Mouse (Mus musculus) heart, embryonic 15.5 days (tissue): ENCODE measurements around the gene Klhl31. TPM values are rescaled to one million over a fixed set of nuclear protein-coding genes. Genes with fewer than 3 reads are reported as not detected.

ENCODE experiments used
- ATAC-seq: fragments of 200-750 bp; cut with Nextera tagmentation; replicated peaks from 2 replicates; pipeline ENCODE4 v1.8.0; 2017; ENCODE audit warnings: low read depth, moderate TSS enrichment; ENCODE audit not compliant: insufficient number of reproducible peaks, insufficient read depth, low FRiP score
- H3K27ac ChIP-seq: fragments of 300-500 bp; sonication (generic); 2 replicates; pipeline ENCODE4 v1.5.1; 2015; ENCODE audit warnings: mild to moderate bottlenecking, inconsistent platforms
- H3K27me3 ChIP-seq: fragments of 300-500 bp; sonication (generic); 2 replicates; pipeline ENCODE4 v1.6.1; 2015; ENCODE audit warnings: inconsistent platforms
- H3K36me3 ChIP-seq: fragments of 300-500 bp; sonication (generic); 2 replicates; pipeline ENCODE4 v1.6.1; 2015; ENCODE audit warnings: mild to moderate bottlenecking, inconsistent platforms
- H3K4me1 ChIP-seq: fragments of 300-500 bp; sonication (generic); replicated peaks from 2 replicates; pipeline ENCODE4 v1.6.1; 2015; ENCODE audit warnings: inconsistent platforms
- H3K4me2 ChIP-seq: fragments of 300-500 bp; sonication (generic); 2 replicates; pipeline ENCODE4 v1.6.1; 2015; ENCODE audit warnings: inconsistent platforms, mild to moderate bottlenecking, moderate library complexity
- H3K4me3 ChIP-seq: fragments of 300-500 bp; sonication (generic); 2 replicates; pipeline ENCODE4 v1.5.1; 2015; ENCODE audit warnings: mild to moderate bottlenecking, inconsistent platforms
- H3K9ac ChIP-seq: fragments of 300-500 bp; sonication (generic); 2 replicates; pipeline ENCODE4 v1.6.1; 2015; ENCODE audit warnings: mild to moderate bottlenecking, inconsistent platforms
- H3K9me3 ChIP-seq: fragments of 300-500 bp; sonication (generic); replicated peaks from 2 replicates; pipeline ENCODE4 v1.6.1; 2016; ENCODE audit warnings: inconsistent platforms
- WGBS: fragments of 180-500 bp; shearing (Covaris S2); methylation state at CpG from one replicate; pipeline ENCODE4 v1.1.7; 2015; ENCODE audit warnings: mixed read lengths; 5-methylcytosine and 5-hydroxymethylcytosine counted together
- polyA plus RNA-seq: library from polyadenylated mRNA; unstranded; fragments of >200 nt; fragmentation: Nextera tagmentation; extraction: Ambion mirVana; gene quantifications from 2 replicates; pipeline ENCODE4 v1.2.1, GENCODE M21; 2015

The Klhl31 gene
- polyA plus RNA-seq, 1 experiment from 2014 or later = 52.1 TPM

- Histone ChIP-seq H3K27me3 (no peaks in the 10 kb centered on the region), H3K9ac (no peak overlapping the region), H3K27ac (no peak overlapping the region), H3K9me3 (no peaks in the 10 kb centered on the region), H3K4me3 (no peak overlapping the region), H3K36me3 (no peaks in the 10 kb centered on the region), H3K4me2 (no peak overlapping the region), H3K4me1 (no peaks in the 10 kb centered on the region)
- no peak for ATAC-seq
- WGBS = 59% methylated on average over 3 of the region's 3 CpGs
Measured at GRCm38 (mm10) chr9:77662917-77663316, 26.6 kb downstream of the Klhl31 start.

DNA sequence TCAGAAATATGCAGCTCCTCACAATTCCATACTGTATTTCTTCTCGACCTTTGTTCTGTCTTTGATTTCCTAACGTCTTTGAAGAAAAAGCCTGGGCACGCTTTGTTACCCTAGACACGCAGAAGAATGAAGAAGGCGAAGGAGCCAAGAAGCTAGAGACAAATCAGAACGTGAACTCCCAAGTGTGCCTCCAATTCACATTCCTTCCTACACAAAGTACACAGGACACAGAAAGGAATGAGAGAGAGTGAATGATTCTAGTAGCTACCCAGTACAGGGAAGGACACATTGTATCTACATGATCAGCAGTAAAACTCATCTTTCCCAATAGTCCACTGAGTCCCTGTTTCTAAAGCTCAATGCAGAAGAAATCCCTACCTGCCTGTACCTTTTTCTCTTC, 33.8 kb downstream of the Klhl31 start:
- H3K9ac ChIP-seq = no peak overlapping the region
- no peak overlapping the region for H3K4me3 ChIP-seq
- H3K27me3 ChIP-seq = no peaks in the 10 kb centered on the region
- ATAC-seq = no peak
- H3K27ac ChIP-seq = no peak overlapping the region
- H3K36me3 ChIP-seq = no peaks in the 10 kb centered on the region
- no peak overlapping the region for H3K4me2 ChIP-seq
- H3K4me1 ChIP-seq = no peaks in the 10 kb centered on the region
- H3K9me3 ChIP-seq = no peaks in the 10 kb centered on the region
- WGBS = 87% methylated on average over 6 of the region's 6 CpGs

DNA sequence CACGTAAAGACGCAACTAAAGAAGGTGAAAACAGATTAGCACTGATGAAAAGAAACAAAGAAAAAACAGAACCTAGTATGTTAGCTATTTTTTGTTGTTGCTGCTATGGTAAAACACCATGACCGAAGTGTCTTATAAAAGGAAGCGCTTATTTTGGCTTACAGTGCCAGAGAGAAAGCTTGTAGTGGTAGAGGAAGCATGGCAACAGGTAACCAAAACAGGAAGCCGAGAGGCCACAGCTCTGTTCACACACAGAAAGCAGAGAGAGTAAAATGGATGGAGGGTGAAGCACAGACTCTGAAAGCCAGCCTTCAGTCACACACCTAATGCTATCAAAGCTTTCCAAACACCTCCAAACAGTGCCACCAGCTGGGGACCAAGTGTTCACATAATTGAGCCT, 34.7 kb downstream of the Klhl31 start:
- H3K4me3 ChIP-seq = no peak overlapping the region
- H3K27ac ChIP-seq = no peak overlapping the region
- ATAC-seq = no peak
- no peaks in the 10 kb centered on the region for H3K9me3 ChIP-seq
- no peak overlapping the region for H3K9ac ChIP-seq
- no peaks in the 10 kb centered on the region for H3K4me1 ChIP-seq
- WGBS = 87% methylated on average over 5 of the region's 5 CpGs
- H3K36me3 ChIP-seq = no peaks in the 10 kb centered on the region
- H3K27me3 ChIP-seq = no peaks in the 10 kb centered on the region
- H3K4me2 ChIP-seq = no peak overlapping the region

- ATAC-seq = no peak
- no peaks in the 10 kb centered on the region for H3K27me3 ChIP-seq
- 88% methylated on average over 4 of the region's 4 CpGs for WGBS
Measured at GRCm38 (mm10) chr9:77673218-77673617, 36.9 kb downstream of the Klhl31 start.

DNA sequence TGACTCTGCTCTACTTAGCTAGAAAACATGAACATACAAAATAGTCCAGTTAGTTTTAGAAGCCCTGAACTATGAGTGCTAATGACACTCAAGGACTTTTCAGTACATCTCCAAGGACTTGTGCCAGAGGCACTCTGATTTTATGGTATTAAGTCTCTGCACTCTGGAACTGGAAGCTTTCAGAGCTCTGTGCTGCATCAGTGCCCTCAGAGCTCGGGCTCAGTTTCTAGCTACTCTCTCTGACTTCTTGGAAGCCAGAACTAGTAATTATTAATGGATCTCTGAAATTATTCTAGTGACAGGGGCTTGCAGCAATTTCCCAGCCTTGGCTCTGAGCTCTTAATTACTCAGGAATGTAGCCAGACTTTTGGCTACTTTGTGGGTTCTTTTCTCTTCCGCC, 37.7 kb downstream of the Klhl31 start:
- no peaks in the 10 kb centered on the region for H3K4me1 ChIP-seq
- 72% methylated on average over 2 of the region's 2 CpGs for WGBS

More at GRCm38 (mm10) chr9:77673218-77673617, 36.9 kb downstream of the Klhl31 start:
- Histone ChIP-seq H3K27ac (no peak overlapping the region), H3K36me3 (no peaks in the 10 kb centered on the region), H3K4me1 (no peaks in the 10 kb centered on the region), H3K4me2 (no peak overlapping the region), H3K9ac (no peak overlapping the region), H3K4me3 (no peak overlapping the region), H3K9me3 (no peaks in the 10 kb centered on the region)

GRCm38 (mm10) chr9:77684938-77685337, 48.6 kb downstream of the Klhl31 start:
- Histone ChIP-seq H3K36me3 (no peaks in the 10 kb centered on the region), H3K27ac (no peak overlapping the region), H3K9me3 (no peaks in the 10 kb centered on the region), H3K4me2 (no peak overlapping the region), H3K27me3 (no peaks in the 10 kb centered on the region), H3K4me3 (no peak overlapping the region), H3K4me1 (no peaks in the 10 kb centered on the region), H3K9ac (no peak overlapping the region)
- 73% methylated on average over 4 of the region's 4 CpGs for WGBS
- ATAC-seq = no peak

More for the DNA sequence above, 37.7 kb downstream of the Klhl31 start:
- H3K27me3 ChIP-seq = no peaks in the 10 kb centered on the region
- no peaks in the 10 kb centered on the region for H3K9me3 ChIP-seq
- H3K36me3 ChIP-seq = no peaks in the 10 kb centered on the region
- no peak for ATAC-seq
- no peak overlapping the region for H3K27ac ChIP-seq
- H3K4me2 ChIP-seq = no peak overlapping the region
- no peak overlapping the region for H3K9ac ChIP-seq
- H3K4me3 ChIP-seq = no peak overlapping the region

DNA sequence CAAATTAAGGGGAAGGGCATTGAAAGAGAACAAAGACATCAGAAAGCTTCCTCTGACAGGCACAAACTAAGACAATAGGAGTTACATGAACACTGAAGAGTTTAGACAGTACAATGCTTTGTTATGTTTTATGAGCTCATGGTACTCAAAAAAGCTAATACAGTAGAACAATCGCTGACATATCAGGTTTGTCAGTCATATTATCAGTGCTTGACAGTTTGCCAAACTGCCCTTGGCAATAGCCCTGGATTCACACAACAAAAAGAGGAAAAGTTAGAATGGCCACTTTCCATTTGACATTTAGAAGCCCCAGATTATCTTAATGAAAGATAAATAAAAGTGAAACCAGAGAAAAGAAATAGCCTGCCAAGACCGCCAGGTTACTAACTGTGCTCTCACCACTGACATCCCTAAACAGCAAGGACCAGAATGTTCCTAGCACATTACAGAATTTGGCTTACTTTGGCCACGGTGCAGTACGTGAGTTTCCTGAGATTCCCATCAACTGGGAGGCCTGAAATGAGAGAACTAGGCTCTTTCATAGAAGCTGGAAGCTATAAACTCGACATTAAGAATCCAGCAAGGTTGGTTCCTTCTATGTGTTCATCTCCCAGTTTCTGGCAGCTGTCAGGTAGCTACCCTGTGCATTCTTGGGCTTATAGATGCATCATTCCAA, 49.7 kb downstream of the Klhl31 start:
- no peak overlapping the region for H3K27ac ChIP-seq
- 50% methylated on average over 5 of the region's 5 CpGs for WGBS
- no peak for ATAC-seq

GRCm38 (mm10) chr9:77692707-77693106, 56.4 kb downstream of the Klhl31 start:
- no peaks in the 10 kb centered on the region for H3K9me3 ChIP-seq
- H3K9ac ChIP-seq = no peak overlapping the region
- no peaks in the 10 kb centered on the region for H3K36me3 ChIP-seq
- WGBS = 68% methylated on average over 7 of the region's 7 CpGs
- no peak overlapping the region for H3K4me2 ChIP-seq
- H3K4me1 ChIP-seq = peaks cover 4% of the 10 kb centered on the region
- no peak for ATAC-seq
- no peak overlapping the region for H3K4me3 ChIP-seq
- no peak overlapping the region for H3K27ac ChIP-seq
- H3K27me3 ChIP-seq = no peaks in the 10 kb centered on the region

More for the DNA sequence above, 49.7 kb downstream of the Klhl31 start:
- no peak overlapping the region for H3K4me2 ChIP-seq
- no peaks in the 10 kb centered on the region for H3K36me3 ChIP-seq
- no peaks in the 10 kb centered on the region for H3K27me3 ChIP-seq
- H3K9me3 ChIP-seq = no peaks in the 10 kb centered on the region
- H3K9ac ChIP-seq = no peak overlapping the region
- no peak overlapping the region for H3K4me3 ChIP-seq
- no peaks in the 10 kb centered on the region for H3K4me1 ChIP-seq

DNA sequence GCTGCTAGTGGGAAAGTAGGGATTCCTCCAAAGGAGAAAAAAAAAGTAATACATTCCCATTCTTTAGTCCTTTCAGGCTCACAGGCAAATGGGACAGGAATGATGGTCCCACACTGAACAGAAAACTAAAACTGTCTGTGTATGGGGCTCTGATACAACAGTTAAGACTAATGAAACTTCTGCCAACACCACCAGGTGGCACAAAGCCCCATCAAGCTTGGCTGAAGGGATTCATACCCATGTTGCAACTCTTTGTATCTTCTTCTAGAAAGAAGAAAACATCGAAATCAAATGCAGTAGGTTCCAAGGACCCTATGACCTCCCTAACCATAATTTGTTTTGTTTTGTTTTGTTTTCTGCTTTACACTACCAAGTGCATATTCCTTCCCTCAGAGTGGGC, 57.1 kb downstream of the Klhl31 start:
- 90% methylated on average over 1 of the region's 1 CpGs for WGBS
- Histone ChIP-seq H3K9me3 (no peaks in the 10 kb centered on the region), H3K9ac (no peak overlapping the region), H3K36me3 (no peaks in the 10 kb centered on the region), H3K4me1 (peaks cover 4% of the 10 kb centered on the region), H3K4me2 (no peak overlapping the region), H3K27ac (no peak overlapping the region), H3K4me3 (no peak overlapping the region), H3K27me3 (no peaks in the 10 kb centered on the region)
- ATAC-seq = no peak

DNA sequence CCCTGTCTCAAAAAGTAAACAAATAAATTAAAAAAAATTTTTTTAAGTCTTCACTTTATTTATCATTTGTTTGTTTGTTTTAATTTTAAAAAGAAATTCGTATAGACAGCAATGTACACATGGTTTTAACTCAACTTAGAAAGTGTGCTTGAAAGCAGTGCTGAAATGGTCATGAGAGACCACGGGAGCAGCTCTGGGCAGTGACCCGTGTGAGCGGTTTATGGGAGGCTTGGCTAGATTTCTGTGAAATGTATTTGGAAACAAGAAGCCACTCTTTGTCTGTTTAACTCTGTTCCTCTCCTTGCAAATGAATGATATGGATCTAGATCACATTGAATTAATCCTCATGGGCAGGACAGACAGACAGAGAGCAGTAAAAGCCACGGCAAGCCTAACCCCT, 59.3 kb downstream of the Klhl31 start:
- Histone ChIP-seq H3K4me1 (peaks cover 4% of the 10 kb centered on the region), H3K4me3 (no peak overlapping the region), H3K27ac (no peak overlapping the region), H3K9me3 (no peaks in the 10 kb centered on the region), H3K36me3 (no peaks in the 10 kb centered on the region), H3K4me2 (no peak overlapping the region), H3K27me3 (no peaks in the 10 kb centered on the region), H3K9ac (no peak overlapping the region)
- ATAC-seq = no peak
- 78% methylated on average over 5 of the region's 5 CpGs for WGBS

DNA sequence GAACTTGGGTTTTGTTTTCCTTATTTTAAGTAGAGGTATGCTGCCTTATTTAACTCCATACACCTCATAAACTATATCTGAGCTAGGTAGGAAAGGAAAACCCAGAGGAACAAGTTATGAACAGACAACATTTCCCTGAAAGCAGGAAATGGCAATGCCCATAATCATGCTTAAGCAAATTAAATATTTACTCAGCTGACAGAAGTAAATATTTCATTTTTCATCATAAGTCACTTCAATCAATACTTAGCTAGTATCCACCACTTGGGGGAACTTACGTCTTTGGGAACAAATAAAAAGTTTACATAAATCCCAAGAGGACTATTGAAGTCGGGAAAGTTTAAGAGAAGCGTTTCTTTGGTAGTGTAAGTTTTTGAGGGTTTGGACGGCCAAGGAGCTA, 67.2 kb downstream of the Klhl31 start:
- Histone ChIP-seq H3K27ac (no peak overlapping the region), H3K4me1 (no peaks in the 10 kb centered on the region), H3K9ac (no peak overlapping the region), H3K4me3 (no peak overlapping the region), H3K27me3 (no peaks in the 10 kb centered on the region), H3K36me3 (no peaks in the 10 kb centered on the region), H3K4me2 (no peak overlapping the region), H3K9me3 (no peaks in the 10 kb centered on the region)
- 82% methylated on average over 4 of the region's 4 CpGs for WGBS
- no peak for ATAC-seq

GRCm38 (mm10) chr9:77704108-77704507, 67.8 kb downstream of the Klhl31 start:
- Histone ChIP-seq H3K9ac (no peak overlapping the region), H3K4me3 (no peak overlapping the region), H3K9me3 (no peaks in the 10 kb centered on the region), H3K36me3 (no peaks in the 10 kb centered on the region), H3K27ac (no peak overlapping the region), H3K4me2 (no peak overlapping the region), H3K4me1 (no peaks in the 10 kb centered on the region), H3K27me3 (no peaks in the 10 kb centered on the region)
- ATAC-seq = no peak
- 75% methylated on average over 4 of the region's 4 CpGs for WGBS
